Mouse (Mus musculus): ENCODE measurements around the gene Gnb5.

GRCm38 (mm10) chr9:75347458-75347857 lies 41.4 kb downstream of the Gnb5 start, which contains the start of gene Bcl2l10:
- TF ChIP-seq CTCF (IDR thresholded peaks at IDR 0.05; ENCODE audit: low read depth) (no peak), EP300 (IDR thresholded peaks at IDR 0.05; ENCODE audit: low read depth) (no peak)
